Mouse (Mus musculus): ENCODE measurements around the gene Olfr372.
"Not testable (repeated sequence)": the region's sequence is repeated elsewhere in the genome, so short reads cannot be mapped to it uniquely, and the experiment has no call there.

The Olfr372 gene

GRCm38 (mm10) chr8:72099377-72100103 lies 58.5 kb downstream of the Olfr372 start:
- DNase-seq = not testable (repeated sequence)

GRCm38 (mm10) chr8:72105165-72105564 lies 64.1 kb downstream of the Olfr372 start:
- DNase-seq = peak; percentile 43 to 48

DNA sequence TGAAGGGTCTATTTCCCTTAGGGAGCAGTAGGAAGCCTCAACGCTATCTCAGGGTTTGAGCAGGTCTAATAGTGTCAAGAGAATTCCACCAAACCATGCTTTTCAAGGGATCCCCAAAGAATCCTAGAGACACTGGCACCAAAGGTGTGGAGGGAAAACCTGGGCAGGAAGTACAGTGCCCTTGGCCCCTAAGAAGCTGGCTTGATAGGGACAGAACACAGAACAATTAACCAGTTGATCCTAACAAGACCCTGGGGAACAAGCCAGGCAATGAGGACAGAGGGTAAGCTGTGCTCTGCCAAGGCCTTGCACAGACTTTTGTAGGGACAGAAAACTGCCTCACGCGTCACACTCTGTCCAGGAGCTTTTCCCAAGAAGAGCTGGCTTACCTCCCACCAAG lies 65.7 kb downstream of the Olfr372 start, which contains the start of gene Olfr374:
TSS of gene Olfr374 (plus strand) at position 301 of the 400 bp plus-strand sequence.
- no peak for DNase-seq

Measured in B cell, adult 2 months (primary cell).